14 mouse cellular contexts compared by ENCODE assay signal in genomic region chr6:29195146-29195545, GRCm38 (mm10). TPM values are rescaled to one million over a fixed set of nuclear protein-coding genes. Genes with fewer than 3 reads are reported as not detected.
DNase-seq lines count a peak whose midpoint lies in the region; ATAC-seq lines count a peak whose summit lies in the region.
"Had no signal": no experiment of that assay in that cellular context is flagged by ENCODE, and none has a peak within 500 bp of the region (broad histone marks: within the 10 kb centered on the region; RNA-seq: fewer than 3 reads in every experiment).

No protein-coding gene starts in this region.

- peaks cover 60% of the 10 kb centered on the region for H3K27me3 ChIP-seq in hindbrain, embryonic 10.5 days (ENCODE audit: insufficient read depth, poor library complexity, severe bottlenecking)
- peaks cover 23% of the 10 kb centered on the region for H3K27me3 ChIP-seq in hindbrain, embryonic 12.5 days
- peaks cover 67% of the 10 kb centered on the region for H3K27me3 ChIP-seq in midbrain, embryonic 10.5 days (ENCODE audit: low read depth, poor library complexity, severe bottlenecking)
- no peaks in the 10 kb centered on the region for H3K27me3 ChIP-seq in midbrain, embryonic 14.5 days (ENCODE audit: control insufficient read depth, insufficient read depth, low read length)

- peaks cover 34% of the 10 kb centered on the region for H3K4me1 ChIP-seq in hindbrain, embryonic 10.5 days (replicated peaks)
- peaks cover 21% of the 10 kb centered on the region for H3K4me1 ChIP-seq in hindbrain, embryonic 12.5 days
- H3K4me1 ChIP-seq in midbrain, embryonic 10.5 days, result peaks cover 44% of the 10 kb centered on the region
- peaks cover 9% of the 10 kb centered on the region for H3K4me1 ChIP-seq in midbrain, embryonic 14.5 days (ENCODE audit: control insufficient read depth, insufficient read depth, low read length)

- H3K4me3 ChIP-seq in hindbrain, embryonic 10.5 days, result no peak overlapping the region
- H3K4me3 ChIP-seq in hindbrain, embryonic 12.5 days, result no peak overlapping the region
- H3K4me3 ChIP-seq in midbrain, embryonic 10.5 days, result no peak overlapping the region
- H3K4me3 ChIP-seq in midbrain, embryonic 14.5 days (replicated peaks; ENCODE audit: low read depth, low read length), result no peak overlapping the region
- H3K4me3 ChIP-seq: erythroblast, embryonic 14.5 days; limb, embryonic 15.5 days; lung, embryonic 15.5 days had no signal

- DNase-seq in hindbrain, embryonic 10.5 days (ENCODE audit: low spot score), result peak; percentile 0
- DNase-seq in midbrain, embryonic 10.5 days (ENCODE audit: low spot score), result peak; percentile 10
- DNase-seq in midbrain, embryonic 14.5 days, result no peak
- DNase-seq in urinary bladder, adult 2 months (ENCODE audit: low spot score), result peak; percentile 5
- DNase-seq in urinary bladder, postnatal 36 days (ENCODE audit: low spot score in 2 of 2), result no peak
- DNase-seq: cerebellum, adult 18-20 months; cerebellum, postnatal 36 days had no signal

- 81% methylated on average over 5 of the region's 5 CpGs for WGBS in hindbrain, embryonic 10.5 days
- WGBS in hindbrain, embryonic 12.5 days, result 74% methylated on average over 5 of the region's 5 CpGs
- WGBS in midbrain, embryonic 10.5 days, result 84% methylated on average over 5 of the region's 5 CpGs
- 84% methylated on average over 5 of the region's 5 CpGs for WGBS in midbrain, embryonic 14.5 days

- H3K36me3 ChIP-seq in hindbrain, embryonic 10.5 days, result no peaks in the 10 kb centered on the region
- H3K36me3 ChIP-seq in hindbrain, embryonic 12.5 days, result no peaks in the 10 kb centered on the region
- H3K36me3 ChIP-seq in midbrain, embryonic 10.5 days, result no peaks in the 10 kb centered on the region
- no peaks in the 10 kb centered on the region for H3K36me3 ChIP-seq in midbrain, embryonic 14.5 days (ENCODE audit: control insufficient read depth, insufficient read depth, low read length)
- H3K36me3 ChIP-seq: limb, embryonic 15.5 days; lung, embryonic 15.5 days had no signal

- no peak overlapping the region for H3K27ac ChIP-seq in hindbrain, embryonic 10.5 days
- no peak overlapping the region for H3K27ac ChIP-seq in hindbrain, embryonic 12.5 days
- H3K27ac ChIP-seq in midbrain, embryonic 10.5 days (replicated peaks), result no peak overlapping the region
- no peak overlapping the region for H3K27ac ChIP-seq in midbrain, embryonic 14.5 days (replicated peaks; ENCODE audit: low read depth, low read length)
- H3K27ac ChIP-seq: limb, embryonic 15.5 days; lung, embryonic 15.5 days had no signal

- H3K9me3 ChIP-seq in hindbrain, embryonic 10.5 days, result no peaks in the 10 kb centered on the region
- no peaks in the 10 kb centered on the region for H3K9me3 ChIP-seq in hindbrain, embryonic 12.5 days (replicated peaks)
- no peaks in the 10 kb centered on the region for H3K9me3 ChIP-seq in midbrain, embryonic 10.5 days (replicated peaks)
- H3K9me3 ChIP-seq in midbrain, embryonic 14.5 days (ENCODE audit: control insufficient read depth, low read length), result no peaks in the 10 kb centered on the region
- H3K9me3 ChIP-seq: limb, embryonic 15.5 days; lung, embryonic 15.5 days had no signal

- no peak overlapping the region for H3K4me2 ChIP-seq in hindbrain, embryonic 12.5 days (replicated peaks)
- H3K4me2 ChIP-seq in midbrain, embryonic 14.5 days (ENCODE audit: low read length), result no peak overlapping the region
- H3K4me2 ChIP-seq: limb, embryonic 15.5 days; lung, embryonic 15.5 days had no signal

- H3K9ac ChIP-seq in hindbrain, embryonic 12.5 days, result no peak overlapping the region
- H3K9ac ChIP-seq in midbrain, embryonic 14.5 days (replicated peaks; ENCODE audit: low read length), result no peak overlapping the region
- H3K9ac ChIP-seq: limb, embryonic 15.5 days; lung, embryonic 15.5 days had no signal

- no peak for ATAC-seq in hindbrain, embryonic 12.5 days (ENCODE audit: low FRiP score)
- ATAC-seq in midbrain, embryonic 14.5 days (ENCODE audit: low FRiP score, low TSS enrichment), result no peak
- no peak for ATAC-seq in megakaryocyte, adult 5-6 weeks (ENCODE audit: poor library complexity, severe bottlenecking)
- ATAC-seq: forebrain, embryonic 16.5 days had no signal

RNA-seq across cellular contexts. Expression of gene Prrt4, which starts 15.8 kb away (rescaled TPM):
- polyA plus RNA-seq in hindbrain, embryonic 10.5 days (2016; fragmentation: Nextera tagmentation; extraction: Ambion mirVana), result 1.1 and 1.6 TPM in 2 replicates
- polyA plus RNA-seq in hindbrain, embryonic 12.5 days (2016; fragmentation: Nextera tagmentation; extraction: Ambion mirVana), result 2.4 and 2.6 TPM in 2 replicates
- polyA plus RNA-seq in midbrain, embryonic 10.5 days (2016; fragmentation: Nextera tagmentation; extraction: Ambion mirVana), result 0.83 and 1.1 TPM in 2 replicates
- polyA plus RNA-seq in midbrain, embryonic 14.5 days (2014; fragmentation: Nextera tagmentation; extraction: Ambion mirVana), result 6.2 and 7.5 TPM in 2 replicates
- polyA plus RNA-seq in urinary bladder, adult 2 months (2012; rRNA removed), result 0.41 and 0.52 TPM in 2 replicates
- not detected in 2 replicates for total RNA-seq in megakaryocyte, adult 5-6 weeks (2015)
- not detected in 2 replicates for total RNA-seq in megakaryocyte, adult 5-6 weeks (2017)
- total RNA-seq: megakaryocyte-erythroid progenitor cell, adult 5-6 weeks had no signal

RNA-seq across cellular contexts. Expression of gene Impdh1, which starts 21.0 kb away (rescaled TPM):
- polyA plus RNA-seq in hindbrain, embryonic 10.5 days (2016; fragmentation: Nextera tagmentation; extraction: Ambion mirVana), result 40.5 and 48.4 TPM in 2 replicates
- polyA plus RNA-seq in hindbrain, embryonic 12.5 days (2016; fragmentation: Nextera tagmentation; extraction: Ambion mirVana), result 49.9 and 52.4 TPM in 2 replicates
- 45.6 and 53.5 TPM in 2 replicates for polyA plus RNA-seq in midbrain, embryonic 10.5 days (2016; fragmentation: Nextera tagmentation; extraction: Ambion mirVana)
- polyA plus RNA-seq in midbrain, embryonic 14.5 days (2014; fragmentation: Nextera tagmentation; extraction: Ambion mirVana), result 48.3 and 48.5 TPM in 2 replicates
- polyA plus RNA-seq in urinary bladder, adult 2 months (2012; rRNA removed), result 29.6 and 33.9 TPM in 2 replicates
- 7.8 and 12.0 TPM in 2 replicates for total RNA-seq in megakaryocyte, adult 5-6 weeks (2015)
- total RNA-seq in megakaryocyte, adult 5-6 weeks (2017), result 9.0 and 11.6 TPM in 2 replicates

RNA-seq across cellular contexts. Expression of gene Rbm28, which starts 30.3 kb away (rescaled TPM):
- polyA plus RNA-seq in hindbrain, embryonic 10.5 days (2016; fragmentation: Nextera tagmentation; extraction: Ambion mirVana), result 39.3 and 48.9 TPM in 2 replicates
- 57.7 and 61.0 TPM in 2 replicates for polyA plus RNA-seq in hindbrain, embryonic 12.5 days (2016; fragmentation: Nextera tagmentation; extraction: Ambion mirVana)
- polyA plus RNA-seq in midbrain, embryonic 10.5 days (2016; fragmentation: Nextera tagmentation; extraction: Ambion mirVana), result 51.6 and 54.9 TPM in 2 replicates
- polyA plus RNA-seq in midbrain, embryonic 14.5 days (2014; fragmentation: Nextera tagmentation; extraction: Ambion mirVana), result 36.9 and 47.6 TPM in 2 replicates
- polyA plus RNA-seq in urinary bladder, adult 2 months (2012; rRNA removed), result 30.5 and 37.1 TPM in 2 replicates
- total RNA-seq in megakaryocyte, adult 5-6 weeks (2015), result 29.2 and 29.6 TPM in 2 replicates
- total RNA-seq in megakaryocyte, adult 5-6 weeks (2017), result 27.3 and 33.9 TPM in 2 replicates

Comparison
In these comparisons a context has a peak if more than half of its experiments do, and no peak if none do; other contexts are left out.
1. DNase-seq: peak in hindbrain, embryonic 10.5 days (single experiment), midbrain, embryonic 10.5 days (single experiment) and urinary bladder, adult 2 months (single experiment); none in midbrain, embryonic 14.5 days (single experiment) and urinary bladder, postnatal 36 days (0 of 2).